Mouse (Mus musculus) CH12.LX (cell line): ENCODE results near the gene Klf3. TPM values are rescaled to one million over a fixed set of nuclear protein-coding genes. Genes with fewer than 3 reads are reported as not detected.

Experiments used
- DNase-seq: peaks from one replicate; pipeline ENCODE4 v3.0.0-alpha.2; 2013; ENCODE audit errors: extremely low read depth
- H3K27ac ChIP-seq: 2 replicates; pipeline ENCODE4 v1.5.1; 2012; ENCODE audit warnings: low read depth, mild to moderate bottlenecking, control low read depth, moderate library complexity; ENCODE audit not compliant: insufficient read depth
- H3K27me3 ChIP-seq: replicated peaks from 2 replicates; pipeline ENCODE3; 2012; ENCODE audit warnings: inconsistent platforms
- H3K36me3 ChIP-seq, 2 experiments: replicated peaks in 1 of 2; 2 replicates each; pipeline versions ENCODE3 to v1.6.1; 2012; ENCODE audit warnings: inconsistent platforms in 1 of 2, low read length in 1 of 2, mild to moderate bottlenecking in 1 of 2, mixed read lengths in 1 of 2, moderate library complexity in 1 of 2; ENCODE audit not compliant: control insufficient read depth in 1 of 2, insufficient read depth in 1 of 2
- H3K4me1 ChIP-seq, 2 experiments: 2 replicates each; pipeline ENCODE4 v1.6.1; 2012; ENCODE audit warnings: inconsistent platforms in 1 of 2, moderate library complexity in 1 of 2; ENCODE audit not compliant: insufficient read depth in 2 of 2, control insufficient read depth in 1 of 2
- H3K4me2 ChIP-seq: 2 replicates; pipeline ENCODE4 v1.6.1; 2012; ENCODE audit warnings: low read depth, mild to moderate bottlenecking, control low read depth; ENCODE audit not compliant: poor library complexity, insufficient read depth, severe bottlenecking
- H3K4me3 ChIP-seq, 3 experiments: fragments of 150-350 bp in 1 of 3; sonication (generic) in 1 of 3; replicated peaks in 1 of 3; 2 replicates each; pipeline versions ENCODE3 to v1.5.1; 2011 to 2012; ENCODE audit warnings: low read depth in 2 of 3, low read length in 2 of 3, mild to moderate bottlenecking in 2 of 3, moderate library complexity in 2 of 3, control low read depth in 1 of 3, improper control_type of control experiment in 1 of 3, inconsistent platforms in 1 of 3, mixed read lengths in 1 of 3; ENCODE audit not compliant: poor library complexity in 1 of 3
- H3K79me2 ChIP-seq: replicated peaks from 2 replicates; pipeline ENCODE4 v1.6.1; 2012; ENCODE audit warnings: mild to moderate bottlenecking, moderate library complexity; ENCODE audit not compliant: control insufficient read depth, poor library complexity, insufficient read depth, severe bottlenecking; ENCODE audit errors: extremely low read depth
- H3K9ac ChIP-seq: 2 replicates; pipeline ENCODE4 v1.6.1; 2012; ENCODE audit warnings: low read depth, mild to moderate bottlenecking, control low read depth, moderate library complexity; ENCODE audit not compliant: insufficient read depth
- H3K9me3 ChIP-seq: replicated peaks from 2 replicates; pipeline ENCODE3; 2012; ENCODE audit warnings: low read length, inconsistent platforms, mixed read lengths
- BHLHE40 ChIP-seq: IDR thresholded peaks from 2 replicates; pipeline ENCODE4 v1.6.1; 2011; ENCODE audit warnings: mild to moderate bottlenecking, low read depth, low read length, improper control_type of control experiment
- CHD1 ChIP-seq: IDR thresholded peaks from 2 replicates; pipeline ENCODE4 v1.6.1; 2012; ENCODE audit warnings: low read depth, low read length, improper control_type of control experiment, inconsistent platforms
- CHD2 ChIP-seq: IDR thresholded peaks from 2 replicates; pipeline ENCODE4 v1.6.1; 2011; ENCODE audit warnings: low read length, improper control_type of control experiment
- CTCF ChIP-seq, 2 experiments: IDR thresholded peaks in 1 of 2; conservative IDR thresholded peaks in 1 of 2; 2 replicates each; pipeline ENCODE4 v1.5.1; 2011 to 2012; ENCODE audit warnings: low read depth in 2 of 2, low read length in 2 of 2, improper control_type of control experiment in 1 of 2, inconsistent platforms in 1 of 2, mild to moderate bottlenecking in 1 of 2, moderate library complexity in 1 of 2
- E2F4 ChIP-seq: IDR thresholded peaks from 2 replicates; pipeline ENCODE4 v1.6.1; 2011; ENCODE audit warnings: low read depth, low read length, improper control_type of control experiment; ENCODE audit not compliant: insufficient replicate concordance
- ELF1 ChIP-seq: IDR thresholded peaks from 2 replicates; pipeline ENCODE4 v1.6.1; 2014; ENCODE audit warnings: low read depth, mild to moderate bottlenecking, inconsistent platforms, low read length, improper control_type of control experiment
- HCFC1 ChIP-seq: IDR thresholded peaks from 2 replicates; pipeline ENCODE4 v1.6.1; 2012; ENCODE audit warnings: low read depth, mild to moderate bottlenecking, inconsistent platforms, low read length, improper control_type of control experiment
- KAT2A ChIP-seq: IDR thresholded peaks from 2 replicates; pipeline ENCODE4 v1.6.1; 2012; ENCODE audit warnings: low read length, improper control_type of control experiment, inconsistent platforms; ENCODE audit not compliant: insufficient replicate concordance
- MXI1 ChIP-seq: IDR thresholded peaks from 2 replicates; pipeline ENCODE4 v1.6.1; 2011; ENCODE audit warnings: mild to moderate bottlenecking, low read depth, low read length, improper control_type of control experiment
- MYC ChIP-seq: IDR thresholded peaks from 2 replicates; pipeline ENCODE4 v1.6.1; 2011; ENCODE audit warnings: low read depth, mild to moderate bottlenecking, improper control_type of control experiment, low read length
- NELFE ChIP-seq: IDR thresholded peaks from 2 replicates; pipeline ENCODE4 v1.6.1; 2011; ENCODE audit warnings: low read depth, low read length, improper control_type of control experiment
- PAX5 ChIP-seq: IDR thresholded peaks from 2 replicates; pipeline ENCODE4 v1.6.1; 2012; ENCODE audit warnings: low read length, inconsistent platforms, mixed read lengths
- POLR2A ChIP-seq: IDR thresholded peaks from 2 replicates; pipeline ENCODE4 v1.6.1; 2011; ENCODE audit warnings: low read depth, mild to moderate bottlenecking, improper control_type of control experiment, low read length
- POLR2AphosphoS2 ChIP-seq: IDR thresholded peaks from 2 replicates; pipeline ENCODE4 v1.6.1; 2011; ENCODE audit warnings: low read depth, low read length, improper control_type of control experiment
- RCOR1 ChIP-seq: conservative IDR thresholded peaks from 2 replicates; pipeline ENCODE4 v1.6.1; 2012; ENCODE audit warnings: low read depth, mild to moderate bottlenecking, inconsistent platforms, low read length, improper control_type of control experiment
- SIN3A ChIP-seq: IDR thresholded peaks from 2 replicates; pipeline ENCODE4 v1.6.1; 2012; ENCODE audit warnings: low read length, improper control_type of control experiment, inconsistent platforms
- SMC3 ChIP-seq: IDR thresholded peaks from 2 replicates; pipeline ENCODE4 v1.6.1; 2011; ENCODE audit warnings: low read depth, low read length, improper control_type of control experiment
- TCF12 ChIP-seq: IDR thresholded peaks from 2 replicates; pipeline ENCODE4 v1.6.1; 2014; ENCODE audit warnings: low read depth, mild to moderate bottlenecking, inconsistent platforms, low read length, improper control_type of control experiment
- USF1 ChIP-seq: IDR thresholded peaks from 2 replicates; pipeline ENCODE4 v1.6.1; 2014; ENCODE audit warnings: low read depth, mild to moderate bottlenecking, inconsistent platforms, low read length, improper control_type of control experiment
- ZC3H11A ChIP-seq: IDR thresholded peaks from 2 replicates; pipeline ENCODE4 v1.6.1; 2012; ENCODE audit warnings: low read depth, mild to moderate bottlenecking, inconsistent platforms, low read length, improper control_type of control experiment
- ZMIZ1 ChIP-seq: IDR thresholded peaks from 2 replicates; pipeline ENCODE4 v1.6.1; 2012; ENCODE audit warnings: low read depth, mild to moderate bottlenecking, inconsistent platforms, low read length, improper control_type of control experiment
- dilution Hi-C: fragments of 300-500 bp; cut with MboI; formaldehyde crosslinking; loops from 2 replicates; pipeline ENCODE4 v1.14.3; 2020; ENCODE audit warnings: low sequenced_read_pairs; ENCODE audit not compliant: extremely low pct_unique_long_range_greater_than_20kb, extremely low pct_ligation_motif_present
- in situ Hi-C: fragments of 300-500 bp; cut with MboI; formaldehyde crosslinking; loops from 3 replicates; pipeline ENCODE4 v1.14.3; 2019; ENCODE audit warnings: low sequenced_read_pairs, low pct_ligation_motif_present, low pct_unique_long_range_greater_than_20kb, mixed read lengths
- polyA plus RNA-seq: library from polyadenylated mRNA; unstranded; fragments of >175 nt; gene quantifications from 2 replicates; pipeline ENCODE4 v1.2.1, GENCODE M21; 2012; ENCODE audit warnings: low read depth; ENCODE audit not compliant: insufficient read length
- total RNA-seq, 2 experiments: library from RNA; depleted of rRNA; stranded (reverse); fragments of 300-350 nt in 1 of 2; fragments of >200 nt in 1 of 2; gene quantifications; 2 replicates each; pipeline ENCODE4 v1.2.3; 2012 to 2014

Klf3 gene
- total and polyA plus RNA-seq, 3 experiments, result 0.40 to 4.4 (median 0.64) TPM

DNA sequence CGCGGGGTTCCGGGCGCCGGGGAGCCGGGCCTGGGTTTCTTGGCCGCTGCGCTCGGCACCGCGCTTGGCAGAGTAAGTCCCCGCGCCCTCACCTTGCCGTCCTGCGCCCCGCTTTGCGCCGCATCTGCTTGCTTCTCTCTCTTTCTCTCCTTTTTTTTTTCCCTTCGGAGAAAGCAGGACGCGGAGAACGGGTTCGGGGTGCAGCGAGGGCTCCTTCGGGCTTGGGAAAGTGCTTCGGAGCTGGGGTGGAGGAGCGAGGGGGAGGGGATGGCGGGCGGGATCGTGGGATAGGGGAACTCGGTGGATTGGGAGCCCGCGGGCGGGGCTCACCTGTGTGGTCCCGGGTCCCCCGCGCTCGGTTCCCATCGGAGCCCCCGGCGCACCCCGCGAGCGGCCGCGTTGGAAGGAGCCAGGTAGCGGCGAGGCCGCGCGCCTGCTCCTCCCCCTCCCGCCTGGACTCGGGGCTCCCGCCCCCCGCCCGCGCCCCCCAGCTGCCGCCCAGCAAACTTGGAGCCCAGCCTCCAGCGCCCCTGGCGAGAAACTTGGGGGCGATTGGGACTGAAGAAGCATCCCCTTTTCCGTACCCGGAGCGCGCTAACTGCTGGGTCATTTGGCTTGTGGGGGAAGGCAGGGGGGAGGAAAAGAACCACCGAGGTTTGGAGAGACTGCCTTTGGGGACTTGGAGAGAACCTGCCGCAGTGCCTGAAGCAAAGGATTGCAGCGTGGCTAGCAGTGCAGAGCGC is 703 bp downstream of the Klf3 start:
- in situ Hi-C loops (no loop called here), dilution Hi-C loops (no loop called here)
- no peaks in the 10 kb centered on the region for H3K36me3 ChIP-seq
- DNase-seq, result no peak
- peak overlapping the region in 1 of 3 experiments; percentile 58 for H3K4me3 ChIP-seq
- H3K4me1 ChIP-seq, result peaks cover 3 to 35% of the 10 kb centered on the region in 2 experiments; a peak in 3 of 4 replicates
- H3K4me2 ChIP-seq, result no peak overlapping the region
- no peaks in the 10 kb centered on the region for H3K27me3 ChIP-seq
- no peaks in the 10 kb centered on the region for H3K79me2 ChIP-seq
- H3K9me3 ChIP-seq, result peaks cover 28% of the 10 kb centered on the region
- no peak overlapping the region for H3K27ac ChIP-seq
- TF ChIP-seq KAT2A (no peak), SMC3 (no peak), SIN3A (no peak), ZC3H11A (no peak), BHLHE40 (no peak), MYC (no peak)
- no peak overlapping the region for H3K9ac ChIP-seq

DNA sequence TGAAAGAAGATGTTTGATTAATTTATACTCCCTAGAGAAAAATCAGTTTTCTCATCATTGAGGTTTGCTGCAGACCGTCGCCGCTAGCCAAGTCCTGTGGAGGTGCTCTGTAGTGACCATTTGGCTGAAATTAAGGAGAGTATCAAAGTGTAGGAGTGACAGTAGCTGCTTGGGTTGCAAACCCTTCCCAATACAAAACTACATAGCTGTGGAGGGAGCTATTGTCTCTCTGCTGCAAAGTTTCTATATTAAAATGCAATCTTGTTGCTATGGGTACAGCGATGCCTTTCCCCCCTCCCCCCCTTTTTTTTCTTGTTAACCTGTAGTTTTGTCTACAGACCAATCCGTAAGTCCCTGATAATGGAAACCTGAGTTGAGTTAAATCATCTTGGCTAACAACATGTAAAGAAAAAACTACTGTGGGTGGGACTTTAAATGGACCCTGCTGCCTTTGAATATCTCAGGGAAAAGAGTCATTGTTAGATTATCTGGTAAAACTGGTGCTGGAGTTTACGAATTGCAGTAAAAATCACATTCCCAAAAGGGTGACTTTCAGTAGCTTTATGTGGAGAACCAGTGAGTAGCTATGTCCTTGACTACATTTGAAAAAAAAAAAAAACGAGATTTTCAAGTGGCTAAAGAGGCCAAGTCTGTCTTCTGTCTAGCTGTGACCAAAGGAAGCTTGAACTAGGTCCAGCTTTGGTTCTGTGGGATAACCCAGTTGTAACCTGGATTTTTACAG is 2.1 kb downstream of the Klf3 start:
- peaks cover 3 to 35% of the 10 kb centered on the region in 2 experiments; a peak in 3 of 4 replicates for H3K4me1 ChIP-seq
- no peaks in the 10 kb centered on the region for H3K36me3 ChIP-seq
- H3K4me2 ChIP-seq, result no peak overlapping the region
- TF ChIP-seq POLR2A, result no peak
- TF ChIP-seq SIN3A, result no peak
- TF ChIP-seq PAX5, result no peak
- TF ChIP-seq E2F4, result no peak
- TF ChIP-seq ELF1, result no peak
- no peak overlapping the region for H3K27ac ChIP-seq
- H3K9me3 ChIP-seq, result peaks cover 17% of the 10 kb centered on the region
- H3K79me2 ChIP-seq, result no peaks in the 10 kb centered on the region
- dilution Hi-C loops (no loop called here), in situ Hi-C loops (no loop called here)
- no peaks in the 10 kb centered on the region for H3K27me3 ChIP-seq
- no peak for DNase-seq
- H3K9ac ChIP-seq, result no peak overlapping the region
- no peak overlapping the region for H3K4me3 ChIP-seq

DNA sequence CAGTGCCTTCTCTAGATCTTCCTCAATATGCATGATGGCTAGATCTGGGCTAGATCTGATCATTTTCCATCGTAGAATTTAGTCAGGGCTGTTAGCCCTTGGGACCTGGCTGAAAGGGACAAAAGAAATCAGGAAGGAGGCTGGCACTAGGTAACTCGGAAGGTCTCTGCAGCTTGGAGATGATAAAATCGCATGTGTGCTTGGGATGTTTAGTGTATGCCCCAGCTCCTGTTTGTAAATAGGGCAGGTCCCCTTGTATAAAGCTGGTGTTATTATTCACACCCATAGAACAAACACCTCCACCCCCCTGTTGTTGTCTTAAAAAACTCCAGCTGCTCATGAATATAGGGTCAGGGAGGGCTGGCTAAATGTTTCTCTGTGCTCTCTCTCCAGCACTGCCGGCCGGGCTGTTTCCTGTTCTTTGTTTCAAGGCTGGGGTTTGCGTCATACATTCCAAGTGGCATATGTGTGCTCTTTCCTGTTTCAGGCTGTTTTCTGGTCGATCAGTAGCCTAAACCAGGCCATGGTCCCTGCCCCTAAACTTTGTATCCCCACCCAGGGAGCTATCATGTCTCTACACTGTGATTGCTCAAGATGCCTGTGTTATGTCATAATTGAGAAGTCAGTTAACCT is 2.8 kb downstream of the Klf3 start:
- H3K4me1 ChIP-seq, result peaks cover 3 to 41% of the 10 kb centered on the region in 2 experiments; a peak in 3 of 4 replicates
- peak overlapping the region; percentile 80 for H3K4me2 ChIP-seq
- no peak overlapping the region for H3K27ac ChIP-seq
- peak; percentile 69 for DNase-seq
- in situ Hi-C loops (no loop called here), dilution Hi-C loops (no loop called here)
- H3K4me3 ChIP-seq, result no peak overlapping the region
- H3K79me2 ChIP-seq, result no peaks in the 10 kb centered on the region
- peaks cover 15% of the 10 kb centered on the region for H3K9me3 ChIP-seq
- H3K36me3 ChIP-seq, result no peaks in the 10 kb centered on the region
- no peaks in the 10 kb centered on the region for H3K27me3 ChIP-seq
- peak overlapping the region; percentile 13; the same call in 1 of the 2 replicates for H3K9ac ChIP-seq
- TF ChIP-seq PAX5, result no peak
- no peak for TF ChIP-seq TCF12
- no peak for TF ChIP-seq ZMIZ1
- no peak for TF ChIP-seq CHD1
- TF ChIP-seq POLR2A, result no peak
- TF ChIP-seq E2F4, result no peak
- TF ChIP-seq CTCF (conservative IDR thresholded peaks at IDR 0.05 in 1 of 2, IDR thresholded peaks at IDR 0.05 in 1 of 2; ENCODE audit: low read depth in 2 of 2, low read length in 2 of 2), result no peak
- peak; percentile 44; the same call in 1 of the 2 replicates for TF ChIP-seq ELF1
- no peak for TF ChIP-seq CHD2
- no peak for TF ChIP-seq RCOR1
- TF ChIP-seq MXI1, result no peak; the same call in 1 of the 2 replicates
- no peak for TF ChIP-seq SIN3A
- no peak for TF ChIP-seq NELFE
- no peak for TF ChIP-seq HCFC1
- no peak for TF ChIP-seq POLR2AphosphoS2
- TF ChIP-seq USF1, result no peak
- no peak; the same call in 1 of the 2 replicates for TF ChIP-seq SMC3
- TF ChIP-seq MYC, result no peak
